Mouse (Mus musculus) hindbrain, embryonic 13.5 days (tissue): Measurements from ENCODE around the gene Sycp3. TPM values are rescaled to one million over a fixed set of nuclear protein-coding genes. Genes with fewer than 3 reads are reported as not detected.

Source experiments
- polyA plus RNA-seq: library from polyadenylated mRNA; unstranded; fragments of >200 nt; fragmentation: Nextera tagmentation; extraction: Ambion mirVana; gene quantifications from 2 replicates; pipeline ENCODE4 v1.2.1, GENCODE M21; 2015

Sycp3 gene
- polyA plus RNA-seq, 1 experiment from 2014 or later: 0.14 TPM

Other genes with a start within 250 kb of the Sycp3 start
- gene Dram1, start 80.5 kb upstream of the Sycp3 start, polyA plus RNA-seq: 0.41 and 0.55 TPM in 2 replicates
- 13.8 and 15.9 TPM in 2 replicates for gene Gnptab, start 80.4 kb upstream of the Sycp3 start, polyA plus RNA-seq
- gene Chpt1, start 44.5 kb downstream of the Sycp3 start, polyA plus RNA-seq: 7.5 and 9.7 TPM in 2 replicates
- gene Mybpc1, start 145.6 kb downstream of the Sycp3 start, polyA plus RNA-seq: 5.3 and 6.2 TPM in 2 replicates
- gene Spic, start 225.4 kb downstream of the Sycp3 start, polyA plus RNA-seq: 0.09 TPM in 1 of 2 replicates, not detected in the other